Mouse (Mus musculus): ENCODE data around the gene Slc5a4b.

Slc5a4b gene

DNA sequence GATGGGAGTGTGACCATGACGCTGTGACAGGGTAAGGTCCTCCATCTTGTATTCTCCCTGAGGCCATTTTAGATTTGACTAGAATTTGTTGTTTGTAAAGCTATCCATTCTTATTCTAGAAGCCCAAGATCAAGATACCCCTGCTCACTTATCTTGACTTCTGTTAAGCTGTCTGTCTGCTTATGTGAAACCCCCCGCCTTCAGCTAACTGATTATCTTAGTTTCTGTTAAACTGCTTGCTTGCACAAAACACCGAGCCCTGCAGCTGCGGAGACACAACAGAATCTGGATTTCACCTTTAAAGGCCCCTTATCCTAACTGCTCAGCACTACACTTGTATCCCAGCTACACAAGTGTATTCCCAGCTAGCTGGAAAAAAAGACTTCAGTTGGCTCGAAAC lies 73.8 kb downstream of the Slc5a4b start:
- DNase-seq: no peak

DNA sequence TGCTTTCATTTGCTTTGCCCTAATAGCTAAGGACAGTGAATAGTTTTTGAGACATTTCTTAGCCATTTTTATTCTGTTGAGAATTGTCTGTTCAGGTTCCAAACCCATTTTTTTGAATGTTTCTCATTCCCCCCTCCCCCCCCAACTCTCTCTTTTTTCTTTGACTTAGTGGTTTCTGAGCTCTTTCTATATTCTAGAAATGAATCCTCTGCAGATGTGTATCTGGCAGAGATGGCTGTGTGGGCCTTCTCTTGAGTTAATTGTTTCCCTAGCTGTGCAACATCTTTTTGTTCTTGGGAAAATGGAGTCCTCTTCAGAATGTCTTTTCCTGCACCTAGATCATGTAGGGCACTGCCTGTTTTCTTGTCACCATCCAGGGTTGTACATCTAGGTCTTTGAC lies 75.5 kb downstream of the Slc5a4b start:
- DNase-seq: no peak

DNA sequence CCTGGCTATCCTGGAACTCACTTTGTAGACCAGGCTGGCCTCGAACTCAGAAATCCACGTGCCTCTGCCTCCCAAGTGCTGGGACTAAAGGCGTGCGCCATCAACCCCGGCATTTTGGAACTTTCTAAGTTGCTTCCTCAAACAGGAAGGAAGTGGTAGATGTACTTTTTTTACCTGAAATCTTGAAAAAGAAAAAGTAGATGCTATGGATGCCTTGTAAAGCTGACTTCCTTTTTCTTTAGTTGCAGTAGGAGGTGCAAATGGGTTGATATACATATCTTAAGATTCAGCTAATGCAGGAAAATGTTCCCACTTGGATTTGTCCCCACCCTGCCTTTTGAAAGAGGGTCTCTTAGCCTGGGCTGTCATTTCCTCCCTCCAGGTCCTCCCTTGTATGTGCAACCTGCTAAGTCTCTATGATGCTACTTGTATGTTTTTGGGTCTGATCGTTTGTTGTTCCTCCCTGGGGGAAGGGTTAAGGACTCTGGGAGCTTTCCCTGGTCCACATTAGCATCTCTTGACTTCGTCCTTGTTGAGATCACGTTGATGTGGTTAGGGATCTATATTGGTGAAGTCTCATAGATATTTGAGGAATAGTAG lies 76.7 kb downstream of the Slc5a4b start:
- no peak for DNase-seq

GRCm38 (mm10) chr10:76033119-76033455 lies 77.7 kb downstream of the Slc5a4b start:
- DNase-seq: peak; percentile 12 to 21

- DNase-seq: peak; percentile 91 to 92
These were observed 78.2 kb downstream of the Slc5a4b start, which contains the start of gene Zfp280b for GRCm38 (mm10) chr10:76032402-76033118. Gene Zfp280b (plus strand): TSS chr10:76032650.

DNA sequence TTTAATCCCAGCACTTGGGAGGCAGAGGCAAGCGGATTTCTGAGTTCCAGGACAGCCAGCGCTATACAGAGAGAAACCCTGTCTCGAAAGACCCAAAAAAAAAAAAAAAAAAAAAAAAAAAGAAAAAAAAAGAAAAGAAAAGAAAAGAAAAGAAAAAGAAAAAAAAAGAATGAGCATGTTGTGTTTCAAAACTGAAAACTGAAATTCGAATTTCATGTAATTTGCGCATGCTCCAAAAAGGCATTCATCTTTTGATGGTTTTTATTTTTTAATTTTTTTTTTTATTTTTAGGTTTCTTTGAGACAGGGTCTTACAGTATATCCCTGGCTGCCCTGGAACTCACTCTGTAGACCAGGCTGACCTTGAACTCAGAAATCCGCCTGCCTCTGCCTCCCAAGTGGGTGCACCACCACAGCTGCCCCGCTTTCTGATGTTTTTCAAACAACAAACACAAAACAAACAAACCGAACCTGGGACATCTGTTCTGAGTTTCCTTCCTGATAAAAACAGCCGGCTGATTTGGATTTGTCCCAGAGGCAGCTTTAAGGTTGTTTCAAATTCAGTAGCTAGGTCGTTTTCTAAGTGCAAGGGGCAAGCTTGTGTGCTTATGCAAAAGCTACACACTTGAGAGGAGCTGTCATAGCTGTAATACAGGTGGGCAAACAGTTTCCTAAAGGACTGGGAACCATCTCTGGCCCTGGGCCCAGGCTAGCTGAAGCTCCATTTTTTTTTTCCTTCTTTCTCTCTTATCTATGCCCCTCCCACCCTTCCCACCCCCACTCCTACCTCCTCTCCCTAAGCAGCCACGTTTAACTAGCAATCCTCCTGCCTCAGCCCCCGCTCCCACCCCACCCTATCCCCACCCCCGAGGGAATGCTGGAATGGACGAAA lies 79.0 kb downstream of the Slc5a4b start:
- peak in 1 of 2 experiments; percentile 11 for DNase-seq

- DNase-seq: peak; percentile 49 to 52
These were observed 80.3 kb downstream of the Slc5a4b start for GRCm38 (mm10) chr10:76030496-76030895.

GRCm38 (mm10) chr10:76029276-76029675 lies 81.5 kb downstream of the Slc5a4b start:
- DNase-seq: no peak

GRCm38 (mm10) chr10:76028396-76028795 lies 82.4 kb downstream of the Slc5a4b start:
- no peak for DNase-seq

DNA sequence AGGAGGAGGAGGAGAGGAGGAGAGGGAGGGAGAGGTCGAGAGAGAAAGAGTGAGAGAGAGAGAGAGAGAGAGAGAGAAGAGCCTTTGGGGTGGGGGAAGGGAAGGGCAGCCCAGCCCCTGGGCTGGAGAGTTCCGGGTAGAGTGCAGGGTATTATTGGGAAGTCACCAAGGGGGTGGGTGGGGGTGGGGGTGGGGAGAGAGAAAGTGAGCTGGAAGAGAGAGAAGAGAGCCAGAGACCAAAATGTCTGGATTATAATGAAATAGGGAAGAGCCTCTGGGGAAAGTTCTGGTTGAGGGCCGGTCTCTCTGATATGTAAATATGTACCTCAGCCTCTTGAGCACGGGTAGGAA lies 82.8 kb downstream of the Slc5a4b start:
- DNase-seq: no peak

DNA sequence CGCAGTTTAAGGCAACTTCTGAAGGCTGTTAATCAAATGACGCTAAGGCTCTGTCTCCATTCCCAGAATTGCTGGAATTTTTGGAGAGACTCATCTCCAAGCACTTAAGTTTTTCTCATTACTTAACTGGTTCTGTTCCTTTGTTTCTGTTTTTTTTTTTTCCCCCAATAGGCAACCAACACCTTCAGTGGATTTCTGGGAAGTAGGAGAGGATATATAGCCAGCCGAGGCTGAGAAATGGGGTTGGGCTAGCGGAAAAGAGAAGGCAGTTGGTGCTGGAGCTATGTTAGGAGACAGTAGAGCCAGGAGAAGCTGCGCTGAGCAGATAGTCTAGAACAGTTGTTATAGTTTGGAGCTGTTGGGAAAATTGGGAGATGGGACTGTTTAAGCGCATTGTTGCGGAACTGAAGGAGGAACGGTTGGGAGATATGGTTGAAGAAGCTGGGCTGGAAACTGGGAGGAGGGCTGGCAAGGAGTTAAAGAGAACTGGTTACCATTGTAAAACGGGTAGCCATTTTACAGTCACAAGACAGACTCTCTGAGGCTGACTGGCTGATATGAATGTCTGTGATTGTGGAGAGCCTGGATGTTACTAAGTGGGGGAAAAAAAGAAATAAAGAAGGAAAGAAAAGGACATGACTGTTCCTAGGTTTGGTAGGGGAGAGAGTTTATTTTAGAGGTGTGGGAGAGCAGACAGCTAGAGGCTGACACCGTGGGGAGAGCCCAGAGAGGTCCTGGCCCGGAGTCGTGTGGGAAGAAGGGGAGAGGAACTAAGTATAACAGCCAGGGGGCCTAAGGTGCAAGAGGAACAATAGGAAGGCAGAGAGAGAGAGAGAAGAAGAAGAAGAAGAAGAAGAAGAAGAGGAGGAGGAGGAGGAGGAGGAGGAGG lies 83.4 kb downstream of the Slc5a4b start:
- DNase-seq: no peak

DNA sequence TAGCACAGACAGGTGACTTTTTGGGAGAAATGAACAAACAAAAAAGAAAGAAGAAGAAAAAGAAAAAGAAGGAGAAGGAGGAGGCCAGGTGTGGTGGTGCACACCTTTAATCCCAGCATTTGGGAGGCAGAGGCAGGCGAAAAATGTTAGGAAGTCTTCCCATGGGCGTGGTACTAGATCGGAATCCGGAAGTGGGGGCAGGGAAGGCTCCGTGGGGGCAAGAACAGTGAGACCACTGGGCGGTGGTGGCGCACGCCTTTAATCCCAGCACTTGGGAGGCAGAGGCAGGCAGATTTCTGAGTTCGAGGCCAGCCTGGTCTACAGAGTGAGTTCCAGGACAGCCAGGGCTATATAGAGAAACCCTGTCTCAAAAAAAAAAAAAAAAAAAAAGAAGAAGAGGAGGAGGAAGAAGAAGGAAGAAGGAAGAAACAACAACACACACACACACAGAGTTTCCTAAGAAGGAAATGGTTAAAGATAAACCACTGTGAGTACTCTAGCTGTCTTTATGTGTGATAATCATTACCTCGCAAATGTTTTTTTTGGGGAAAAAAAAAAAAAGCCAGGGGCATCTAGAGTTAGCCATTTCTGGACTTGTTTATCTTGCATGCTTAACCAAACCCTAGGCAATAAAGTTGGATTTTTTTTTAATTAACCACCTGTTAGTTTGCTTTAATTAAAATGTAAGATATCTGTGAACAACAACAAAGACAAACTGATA lies 85.1 kb downstream of the Slc5a4b start:
- DNase-seq: no peak

GRCm38 (mm10) chr10:76023921-76024320 lies 86.8 kb downstream of the Slc5a4b start:
- DNase-seq: no peak

DNA sequence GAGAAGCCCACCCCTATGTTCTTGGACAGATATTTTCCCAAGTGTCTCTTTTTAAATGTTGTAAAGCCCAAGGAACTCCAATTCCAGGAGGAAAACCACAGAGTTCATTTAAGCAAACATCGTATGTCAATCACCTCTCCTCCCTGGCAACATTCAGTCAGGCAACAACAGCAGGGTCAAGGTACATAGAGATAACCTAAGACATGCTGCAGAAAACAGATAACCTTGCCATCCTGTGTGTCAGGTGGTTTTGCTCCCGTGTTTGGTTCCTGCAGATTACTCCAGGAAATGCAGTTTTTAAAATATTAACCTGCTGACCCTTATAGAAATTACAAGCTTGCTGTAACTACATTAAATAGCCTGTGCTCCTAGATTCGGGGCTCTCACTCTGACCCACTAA lies 89.0 kb downstream of the Slc5a4b start:
- DNase-seq: no peak

DNA sequence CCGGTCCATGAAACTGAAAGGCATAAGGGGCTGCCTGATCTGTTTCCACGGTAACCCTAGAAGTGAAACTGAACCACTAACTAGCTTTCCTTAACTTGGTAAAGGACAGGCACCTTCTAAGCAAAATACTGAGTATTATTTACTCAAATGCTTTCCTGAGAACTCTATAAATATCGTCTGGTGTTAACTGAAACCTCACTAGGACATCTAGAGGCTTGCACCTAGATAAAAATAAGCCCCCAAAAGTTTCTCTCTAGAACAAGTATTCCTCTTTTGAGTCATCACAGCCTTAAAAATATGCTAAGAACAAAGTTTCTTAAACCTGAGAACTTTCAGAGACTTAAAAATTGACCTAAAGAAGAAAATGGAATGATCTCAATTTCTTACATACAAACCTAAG lies 93.9 kb downstream of the Slc5a4b start:
- DNase-seq: no peak

DNA sequence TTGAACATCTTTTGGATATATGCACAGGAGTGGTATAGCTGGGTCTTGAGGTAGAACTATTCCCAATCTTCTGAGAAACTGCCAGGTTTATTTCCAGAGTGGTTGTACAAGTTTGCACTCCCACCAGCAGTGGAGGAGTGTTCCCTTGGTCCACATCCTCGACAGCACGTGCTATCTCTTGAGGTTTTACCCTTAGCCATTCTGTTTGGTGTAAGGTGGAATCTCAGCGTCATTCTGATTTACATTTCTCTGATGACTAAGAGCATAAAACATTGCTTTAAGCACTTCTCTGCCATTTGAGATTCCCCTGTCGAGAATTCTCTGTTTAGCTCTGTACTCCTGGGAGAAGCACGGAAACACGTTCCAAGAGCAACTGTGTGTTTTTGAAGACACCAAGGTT lies 97.8 kb downstream of the Slc5a4b start:
- no peak for DNase-seq

DNA sequence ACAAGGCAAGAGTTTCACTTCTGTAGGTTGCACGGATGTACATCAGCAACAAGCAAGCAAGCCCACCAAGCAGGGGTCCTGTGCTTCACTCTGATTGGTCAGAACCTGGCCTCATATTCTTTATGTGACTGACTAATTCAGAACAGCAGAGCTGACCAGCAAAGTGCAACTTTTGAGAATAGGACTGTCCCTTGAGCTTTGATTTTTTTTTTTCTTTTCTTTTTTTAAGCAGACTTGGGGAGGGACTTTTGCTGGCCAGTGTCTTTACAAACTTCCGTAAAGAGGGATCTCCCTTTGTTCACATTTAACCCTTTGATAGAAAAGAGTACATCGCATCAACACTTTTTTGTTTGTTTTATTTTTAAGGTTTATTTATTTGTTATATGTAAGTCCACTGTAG lies 100.9 kb downstream of the Slc5a4b start:
- no peak for DNase-seq
